Mouse (Mus musculus): ENCODE measurements around the gene Gm21887. TPM values are rescaled to one million over a fixed set of nuclear protein-coding genes. Genes with fewer than 3 reads are reported as not detected.
A peak's percentile ranks its signal among the peaks of the same experiment; 100 is the strongest.
"Not testable (repeated sequence)": the region's sequence is repeated elsewhere in the genome, so short reads cannot be mapped to it uniquely, and the experiment has no call there.

The Gm21887 gene
- polyA plus RNA-seq, 2 experiments from 2014 or later, result 25.2 to 130 TPM

GRCm38 (mm10) chrX:170014038-170014437 is 4.6 kb downstream of the Gm21887 start:
- not testable (repeated sequence) for ATAC-seq

GRCm38 (mm10) chrX:170015883-170016282 is 6.4 kb downstream of the Gm21887 start:
- ATAC-seq, result not testable (repeated sequence)

DNA sequence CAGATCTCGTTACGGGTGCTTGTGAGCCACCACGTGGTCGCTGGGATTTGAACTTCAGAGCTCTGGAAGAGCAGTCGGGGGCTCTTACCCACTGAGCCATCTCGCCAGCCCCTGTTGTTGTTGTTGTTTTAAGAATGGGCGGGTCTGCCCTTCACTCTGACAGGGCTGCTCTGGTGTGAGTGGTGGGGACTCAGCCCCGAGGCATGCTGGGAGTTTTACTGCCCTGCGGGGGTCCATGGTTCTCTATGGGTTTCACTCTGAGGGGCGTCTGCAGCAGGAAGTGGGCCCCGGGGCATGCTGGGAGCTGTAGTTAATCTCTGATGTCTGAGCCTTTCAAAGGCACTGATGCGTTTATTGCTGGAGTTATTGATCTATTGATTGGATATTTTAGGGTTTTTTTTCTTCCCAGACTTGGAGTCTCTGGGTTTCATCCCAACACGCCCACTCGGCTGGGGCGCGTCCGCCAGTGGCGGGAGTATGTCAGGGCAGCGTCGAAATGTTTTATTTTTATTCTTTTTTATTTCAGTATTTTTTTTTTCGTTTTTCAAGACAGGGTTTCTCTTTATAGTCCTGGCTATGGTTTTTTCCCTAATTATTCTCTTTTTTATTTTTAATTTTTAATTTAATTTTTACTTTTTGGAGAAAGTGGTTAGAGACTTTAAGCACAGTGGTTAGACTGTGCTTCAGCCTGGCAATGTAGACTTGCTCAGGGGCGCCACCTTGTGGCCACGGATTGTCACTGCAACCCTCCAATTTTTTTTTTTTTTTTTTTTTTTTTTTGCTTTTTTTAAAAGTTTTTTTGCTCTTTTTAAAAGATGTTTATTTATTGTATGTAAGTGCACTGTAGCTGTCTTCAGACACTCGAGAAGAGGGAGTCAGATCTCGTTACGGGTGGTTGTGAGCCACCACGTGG is 8.1 kb downstream of the Gm21887 start:
- peak; percentile 53 for ATAC-seq

- ATAC-seq, result not testable (repeated sequence)
Observed at GRCm38 (mm10) chrX:170018571-170019218, 9.2 kb downstream of the Gm21887 start.

- not testable (repeated sequence) for ATAC-seq
Observed at GRCm38 (mm10) chrX:170019219-170019953, 9.9 kb downstream of the Gm21887 start.

DNA sequence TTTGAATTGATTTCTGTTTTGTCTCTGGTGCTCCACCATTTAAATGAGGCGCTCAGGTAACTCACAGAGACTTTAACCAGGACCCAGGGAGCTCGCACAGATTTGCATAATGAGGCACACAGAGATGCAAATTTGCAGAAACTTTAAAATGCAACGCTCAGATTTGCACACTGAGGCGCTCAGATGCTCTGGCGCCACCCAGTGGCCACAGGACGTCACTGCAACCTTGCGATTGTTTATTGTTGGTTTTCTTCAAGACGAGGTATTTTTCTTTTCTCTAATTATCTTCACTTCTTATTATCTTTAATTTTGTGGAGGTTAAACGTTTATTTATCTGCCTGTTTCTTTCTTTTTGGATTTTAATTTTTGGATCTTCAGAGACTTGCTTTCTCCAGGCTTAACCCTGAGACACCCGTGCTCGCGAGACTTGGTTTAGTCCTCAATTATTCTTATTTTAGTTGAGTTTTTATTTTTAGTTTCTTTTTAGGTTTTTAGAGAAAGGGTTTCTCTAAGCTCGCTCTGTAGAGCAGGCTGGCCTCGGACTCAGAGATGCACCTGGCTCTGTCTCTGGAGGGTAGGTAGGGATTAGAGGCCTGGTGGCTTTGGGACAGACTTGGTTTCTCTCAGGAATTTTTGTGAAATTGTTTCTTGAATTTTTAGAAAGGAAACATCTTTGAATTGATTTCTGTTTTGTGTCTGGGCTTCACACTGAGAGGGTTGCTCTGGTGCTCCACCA is 10.7 kb downstream of the Gm21887 start:
- ATAC-seq, result peak; percentile 32

GRCm38 (mm10) chrX:170020690-170021050 is 11.2 kb downstream of the Gm21887 start:
- ATAC-seq, result peak; percentile 58

GRCm38 (mm10) chrX:170021205-170021604 is 11.7 kb downstream of the Gm21887 start:
- not testable (repeated sequence) for ATAC-seq

GRCm38 (mm10) chrX:170021750-170022461 is 12.4 kb downstream of the Gm21887 start:
- peak; percentile 28 for ATAC-seq

Other genes with a start within 250 kb of the Gm21887 start
- gene 4933400A11Rik, start 230.0 kb upstream of the Gm21887 start, polyA plus RNA-seq (2017; shearing (Covaris generic)), result not detected

Measured in CD4-positive, CD25-positive, alpha-beta regulatory T cell, adult 4 months (primary cell).